8 mouse cellular contexts compared by ENCODE assay signal in genomic region chr15:82128398-82128797, GRCm38 (mm10). TPM values are rescaled to one million over a fixed set of nuclear protein-coding genes. Genes with fewer than 3 reads are reported as not detected.
DNase-seq lines count a peak whose midpoint lies in the region; ATAC-seq and TF ChIP-seq lines count a peak whose summit lies in the region.

No protein-coding gene starts in this region.

- peak overlapping the region; percentile 73 for H3K9ac ChIP-seq in midbrain, embryonic 11.5 days (ENCODE audit: low read length)

- no peak for TF ChIP-seq CTCF in layer of hippocampus, adult 2 months (conservative IDR thresholded peaks at IDR 0.05)

- WGBS in hindbrain, embryonic 10.5 days = 4% methylated on average over 5 of the region's 5 CpGs
- WGBS in midbrain, embryonic 11.5 days = 1% methylated on average over 5 of the region's 5 CpGs

- peaks cover 21% of the 10 kb centered on the region for H3K4me1 ChIP-seq in hindbrain, embryonic 10.5 days (replicated peaks)
- H3K4me1 ChIP-seq in midbrain, embryonic 11.5 days (ENCODE audit: control insufficient read depth, insufficient read depth, low read length) = peaks cover 5% of the 10 kb centered on the region; the same call in 1 of the 2 replicates

- no peak for ATAC-seq in midbrain, embryonic 11.5 days (ENCODE audit: low FRiP score)
- no peak for ATAC-seq in cerebellum, adult (ENCODE audit: insufficient number of reproducible peaks, low FRiP score, low TSS enrichment)

- DNase-seq in layer of hippocampus, adult 2 months (ENCODE audit: low spot score in 2 of 2) = no peak
- no peak for DNase-seq in layer of hippocampus, postnatal 10 days (ENCODE audit: low spot score in 2 of 2)
- peak; percentile 31 for DNase-seq in c-Kit-negative CD71-positive TER-119-positive erythroid progenitor cells, embryonic 14.5 days (ENCODE audit: low read depth, low spot score)
- DNase-seq in hindbrain, embryonic 10.5 days (ENCODE audit: low spot score) = no peak
- no peak for DNase-seq in midbrain, embryonic 11.5 days (ENCODE audit: low spot score, missing footprints)
- no peak for DNase-seq in adipocyte (ENCODE audit: low spot score)
- DNase-seq in retina, embryonic 14.5 days (ENCODE audit: low spot score) = no peak

- H3K36me3 ChIP-seq in hindbrain, embryonic 10.5 days = peaks cover 31% of the 10 kb centered on the region
- no peaks in the 10 kb centered on the region for H3K36me3 ChIP-seq in midbrain, embryonic 11.5 days (ENCODE audit: control insufficient read depth, insufficient read depth, low read length)

- H3K27me3 ChIP-seq in hindbrain, embryonic 10.5 days (ENCODE audit: insufficient read depth, poor library complexity, severe bottlenecking) = peaks cover 6% of the 10 kb centered on the region; the same call in 1 of the 2 replicates
- no peaks in the 10 kb centered on the region for H3K27me3 ChIP-seq in midbrain, embryonic 11.5 days (ENCODE audit: control insufficient read depth, insufficient read depth, low read length)

- H3K4me3 ChIP-seq in layer of hippocampus, adult 2 months = peak overlapping the region; percentile 82
- H3K4me3 ChIP-seq in hindbrain, embryonic 10.5 days = peak overlapping the region; percentile 76
- peak overlapping the region; percentile 78 for H3K4me3 ChIP-seq in midbrain, embryonic 11.5 days (ENCODE audit: low read depth, low read length)

- no peaks in the 10 kb centered on the region for H3K9me3 ChIP-seq in hindbrain, embryonic 10.5 days
- H3K9me3 ChIP-seq in midbrain, embryonic 11.5 days (ENCODE audit: control insufficient read depth, low read length) = no peaks in the 10 kb centered on the region

- peak overlapping the region; percentile 92 for H3K4me2 ChIP-seq in midbrain, embryonic 11.5 days

- peak overlapping the region; percentile 88 for H3K27ac ChIP-seq in layer of hippocampus, adult 2 months
- H3K27ac ChIP-seq in hindbrain, embryonic 10.5 days = peak overlapping the region; percentile 91
- H3K27ac ChIP-seq in midbrain, embryonic 11.5 days (ENCODE audit: low read depth, low read length) = no peak overlapping the region

RNA-seq across cellular contexts. Expression of gene Ccdc134, which starts 0.7 kb away (rescaled TPM):
- total RNA-seq in layer of hippocampus, adult 2 months (2021) = 10 to 100 TPM; 10.2 to 15.4 TPM
- 10 to 100 TPM; 10.7 to 13.5 TPM for total RNA-seq in layer of hippocampus, postnatal 10 days (2021)
- 19.6 and 23.4 TPM in 2 replicates for polyA plus RNA-seq in hindbrain, embryonic 10.5 days (2016; fragmentation: Nextera tagmentation; extraction: Ambion mirVana)
- 17.2 and 18.5 TPM in 2 replicates for polyA plus RNA-seq in midbrain, embryonic 11.5 days (2014; fragmentation: Nextera tagmentation; extraction: Ambion mirVana)

RNA-seq across cellular contexts. Expression of gene Srebf2, which starts 18.6 kb away (rescaled TPM):
- total RNA-seq in layer of hippocampus, adult 2 months (2021) = 100 to 1,000 TPM; 162 to 165 TPM
- total RNA-seq in layer of hippocampus, postnatal 10 days (2021) = 100 to 1,000 TPM; 191 to 198 TPM
- 211 and 242 TPM in 2 replicates for polyA plus RNA-seq in hindbrain, embryonic 10.5 days (2016; fragmentation: Nextera tagmentation; extraction: Ambion mirVana)
- 148 and 170 TPM in 2 replicates for polyA plus RNA-seq in midbrain, embryonic 11.5 days (2014; fragmentation: Nextera tagmentation; extraction: Ambion mirVana)

RNA-seq across cellular contexts. Expression of gene Mei1, which starts 58.6 kb away (rescaled TPM):
- under 1 TPM; 0.26 to 0.44 TPM for total RNA-seq in layer of hippocampus, adult 2 months (2021)
- under 1 TPM; 0.18 to 0.27 TPM for total RNA-seq in layer of hippocampus, postnatal 10 days (2021)
- 0.06 TPM in 1 of 2 replicates, not detected in the other for polyA plus RNA-seq in hindbrain, embryonic 10.5 days (2016; fragmentation: Nextera tagmentation; extraction: Ambion mirVana)
- 0.04 TPM in 1 of 2 replicates, not detected in the other for polyA plus RNA-seq in midbrain, embryonic 11.5 days (2014; fragmentation: Nextera tagmentation; extraction: Ambion mirVana)
